Mouse (Mus musculus) G1E (cell line): ENCODE data around the gene Tbc1d17. TPM values are rescaled to one million over a fixed set of nuclear protein-coding genes. Genes with fewer than 3 reads are reported as not detected.

Experiments
- ATAC-seq: 2 replicates; pipeline ENCODE4 v1.8.0; 2016; ENCODE audit warnings: mild to moderate bottlenecking; ENCODE audit not compliant: insufficient number of reproducible peaks, poor library complexity, low FRiP score, severe bottlenecking; ENCODE audit errors: extremely low read depth
- DNase-seq: peaks from one replicate; pipeline ENCODE4 v3.0.0; 2012; ENCODE audit warnings: low spot score
- H3K27me3 ChIP-seq: 2 replicates; pipeline ENCODE4 v1.6.1; 2012; ENCODE audit warnings: mild to moderate bottlenecking, low read length, inconsistent platforms; ENCODE audit not compliant: insufficient read depth
- H3K36me3 ChIP-seq: replicated peaks from 2 replicates; pipeline ENCODE3; 2012; ENCODE audit warnings: mild to moderate bottlenecking, inconsistent platforms
- H3K4me1 ChIP-seq: 2 replicates; pipeline ENCODE4 v1.6.1; 2012; ENCODE audit warnings: low read depth, low read length, inconsistent platforms, mixed read lengths; ENCODE audit not compliant: insufficient read depth
- H3K4me3 ChIP-seq: 2 replicates; pipeline ENCODE4 v1.5.1; 2012; ENCODE audit warnings: low read depth, mild to moderate bottlenecking, inconsistent platforms, low read length, moderate library complexity, mixed read lengths
- H3K9me3 ChIP-seq: replicated peaks from 2 replicates; pipeline ENCODE4 v1.6.1; 2012; ENCODE audit warnings: inconsistent platforms
- CTCF ChIP-seq: IDR thresholded peaks from 2 replicates; pipeline ENCODE4 v1.5.1; 2012; ENCODE audit warnings: low read depth, low read length, inconsistent platforms, mixed read lengths
- GATA1 ChIP-seq: IDR thresholded peaks from 2 replicates; pipeline ENCODE4 v1.6.1; 2012; ENCODE audit warnings: borderline replicate concordance, low read length, inconsistent platforms, mixed read lengths
- GATA2 ChIP-seq: IDR thresholded peaks from 2 replicates; pipeline ENCODE4 v1.6.1; 2012; ENCODE audit warnings: low read depth, low read length, inconsistent platforms, borderline replicate concordance
- POLR2AphosphoS5 ChIP-seq: IDR thresholded peaks from 2 replicates; pipeline ENCODE4 v1.6.1; 2012; ENCODE audit warnings: low read depth, low read length, inconsistent platforms; ENCODE audit not compliant: insufficient replicate concordance
- TAL1 ChIP-seq: conservative IDR thresholded peaks from 2 replicates; pipeline ENCODE4 v1.6.1; 2012; ENCODE audit warnings: low read depth, low read length, inconsistent platforms, mixed read lengths
- polyA plus RNA-seq: library from polyadenylated mRNA; stranded (reverse); fragments of >175 nt; gene quantifications from 2 replicates; pipeline ENCODE4 v1.2.3, GENCODE M21; 2012
- total RNA-seq, 2 experiments: library from RNA; stranded (forward) in 1 of 2; stranded (reverse) in 1 of 2; fragments of 200-1000 nt in 1 of 2; fragments of >200 nt in 1 of 2; fragmentation: Nextera tagmentation in 1 of 2; gene quantifications; 2 replicates each; pipeline ENCODE4 v1.2.3; 2014 to 2017

Tbc1d17 gene
- total and polyA plus RNA-seq, 3 experiments: 25.7 to 75.7 (median 32.3) TPM

GRCm38 (mm10) chr7:44866276-44867009 is 17.6 kb upstream of the Tbc1d17 start:
- peak; percentile 61 for ATAC-seq

GRCm38 (mm10) chr7:44864595-44865542 is 16.0 kb upstream of the Tbc1d17 start:
- no peaks in the 10 kb centered on the region for H3K27me3 ChIP-seq
- H3K9me3 ChIP-seq: peaks cover 4% of the 10 kb centered on the region; the same call in 1 of the 2 replicates
- no peak for ATAC-seq
- TF ChIP-seq TAL1 (no peak), GATA2 (no peak), POLR2AphosphoS5 (no peak), CTCF (no peak), GATA1 (no peak)
- peaks cover 81% of the 10 kb centered on the region for H3K36me3 ChIP-seq
- peaks cover 79% of the 10 kb centered on the region for H3K4me1 ChIP-seq
- peak; percentile 62 for DNase-seq
- no peak overlapping the region; the same call in 1 of the 2 replicates for H3K4me3 ChIP-seq

More at GRCm38 (mm10) chr7:44866276-44867009, 17.6 kb upstream of the Tbc1d17 start:
- peak; percentile 58 for DNase-seq
- no peaks in the 10 kb centered on the region for H3K27me3 ChIP-seq
- H3K9me3 ChIP-seq: peaks cover 4% of the 10 kb centered on the region; the same call in 1 of the 2 replicates
- peaks cover 69% of the 10 kb centered on the region for H3K4me1 ChIP-seq
- TF ChIP-seq GATA1 (no peak), CTCF (no peak), TAL1 (no peak), POLR2AphosphoS5 (no peak), GATA2 (no peak)
- H3K36me3 ChIP-seq: peaks cover 65% of the 10 kb centered on the region
- peak overlapping the region; percentile 52; the same call in 1 of the 2 replicates for H3K4me3 ChIP-seq

GRCm38 (mm10) chr7:44863982-44864494 is 15.2 kb upstream of the Tbc1d17 start:
- ATAC-seq: no peak
- Histone ChIP-seq H3K4me1 (peaks cover 86% of the 10 kb centered on the region), H3K9me3 (peaks cover 4% of the 10 kb centered on the region; the same call in 1 of the 2 replicates), H3K27me3 (no peaks in the 10 kb centered on the region), H3K36me3 (peaks cover 89% of the 10 kb centered on the region), H3K4me3 (no peak overlapping the region; the same call in 1 of the 2 replicates)
- no peak for DNase-seq
- TF ChIP-seq CTCF: no peak
- no peak for TF ChIP-seq GATA2
- no peak for TF ChIP-seq GATA1
- no peak for TF ChIP-seq TAL1
- TF ChIP-seq POLR2AphosphoS5: no peak

- H3K4me1 ChIP-seq: peaks cover 86% of the 10 kb centered on the region
Measured at GRCm38 (mm10) chr7:44863210-44863609, 14.3 kb upstream of the Tbc1d17 start.

GRCm38 (mm10) chr7:44862434-44862833 is 13.6 kb upstream of the Tbc1d17 start:
- Histone ChIP-seq H3K4me3 (no peak overlapping the region), H3K4me1 (peaks cover 84% of the 10 kb centered on the region), H3K9me3 (peaks cover 4% of the 10 kb centered on the region; the same call in 1 of the 2 replicates), H3K36me3 (peaks cover 92% of the 10 kb centered on the region), H3K27me3 (no peaks in the 10 kb centered on the region)
- ATAC-seq (no peak), DNase-seq (no peak)
- no peak for TF ChIP-seq GATA1
- no peak for TF ChIP-seq POLR2AphosphoS5
- no peak for TF ChIP-seq GATA2
- no peak for TF ChIP-seq TAL1
- TF ChIP-seq CTCF: no peak

More at GRCm38 (mm10) chr7:44863210-44863609, 14.3 kb upstream of the Tbc1d17 start:
- H3K9me3 ChIP-seq: peaks cover 4% of the 10 kb centered on the region; the same call in 1 of the 2 replicates
- DNase-seq (no peak), ATAC-seq (no peak)
- H3K27me3 ChIP-seq: no peaks in the 10 kb centered on the region
- peaks cover 96% of the 10 kb centered on the region for H3K36me3 ChIP-seq
- no peak overlapping the region for H3K4me3 ChIP-seq
- TF ChIP-seq GATA2 (no peak), TAL1 (no peak), GATA1 (no peak), POLR2AphosphoS5 (no peak), CTCF (no peak)
